Mouse (Mus musculus) embryonic fibroblast, embryonic 13.5 days (primary cell): ENCODE results near the gene Arap2. TPM values are rescaled to one million over a fixed set of nuclear protein-coding genes. Genes with fewer than 3 reads are reported as not detected.

Experiments used
- H3K27ac ChIP-seq: 2 replicates; pipeline ENCODE4 v1.5.1; 2012; ENCODE audit warnings: low read length, control low read depth, inconsistent platforms; ENCODE audit not compliant: insufficient read depth
- H3K4me1 ChIP-seq: 2 replicates; pipeline ENCODE4 v1.6.1; 2011; ENCODE audit warnings: low read length; ENCODE audit not compliant: control insufficient read depth, insufficient read depth
- H3K4me3 ChIP-seq: 2 replicates; pipeline ENCODE4 v1.5.1; 2011; ENCODE audit warnings: mild to moderate bottlenecking, control low read depth, low read length; ENCODE audit not compliant: insufficient read depth
- CTCF ChIP-seq: IDR thresholded peaks from 2 replicates; pipeline ENCODE4 v1.5.1; 2011; ENCODE audit warnings: mild to moderate bottlenecking, control low read depth, low read length, moderate library complexity, borderline replicate concordance; ENCODE audit not compliant: insufficient read depth
- POLR2A ChIP-seq: IDR thresholded peaks from 2 replicates; pipeline ENCODE4 v1.6.1; 2011; ENCODE audit warnings: low read depth, mild to moderate bottlenecking, control low read depth, low read length, moderate library complexity
- polyA plus RNA-seq: library from polyadenylated mRNA; stranded (reverse); fragments of >200 nt; gene quantifications from 2 replicates; pipeline ENCODE4 v1.2.4, GENCODE M21; 2011; ENCODE audit warnings: low read depth; ENCODE audit not compliant: missing spikeins, insufficient read length

The Arap2 gene
- polyA plus RNA-seq, 1 experiment: 10.4 TPM

DNA sequence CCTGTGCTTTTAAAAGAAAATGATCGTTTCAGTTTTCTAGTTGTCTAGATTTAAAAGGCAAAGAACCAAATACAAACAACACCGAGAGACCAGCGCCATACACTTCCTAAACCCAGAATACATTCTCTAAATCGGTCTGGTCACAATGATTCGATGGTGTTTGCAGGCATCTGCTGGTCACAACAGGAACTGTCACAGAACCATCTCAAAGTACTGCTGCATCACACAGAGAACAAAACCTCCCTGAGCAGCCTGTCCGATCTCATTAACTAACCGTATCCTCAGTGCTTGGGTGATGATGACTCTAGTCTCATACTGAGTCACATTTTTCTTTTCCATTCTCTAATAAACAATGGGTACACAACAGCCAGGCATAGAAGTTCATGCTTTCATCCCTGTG lies 59.1 kb downstream of the Arap2 start:
- H3K27ac ChIP-seq: no peak overlapping the region
- TF ChIP-seq CTCF (no peak), POLR2A (no peak)
- H3K4me3 ChIP-seq: no peak overlapping the region
- no peaks in the 10 kb centered on the region for H3K4me1 ChIP-seq

GRCm38 (mm10) chr5:62689965-62690364 lies 76.0 kb downstream of the Arap2 start:
- TF ChIP-seq CTCF: no peak
- TF ChIP-seq POLR2A: no peak
- no peak overlapping the region for H3K27ac ChIP-seq
- H3K4me3 ChIP-seq: no peak overlapping the region
- H3K4me1 ChIP-seq: no peaks in the 10 kb centered on the region

- no peak overlapping the region for H3K27ac ChIP-seq
- TF ChIP-seq POLR2A (no peak), CTCF (no peak)
- no peaks in the 10 kb centered on the region for H3K4me1 ChIP-seq
- no peak overlapping the region for H3K4me3 ChIP-seq
Observed at GRCm38 (mm10) chr5:62683751-62684150, 82.2 kb downstream of the Arap2 start.

GRCm38 (mm10) chr5:62683207-62683606 lies 82.8 kb downstream of the Arap2 start:
- no peaks in the 10 kb centered on the region for H3K4me1 ChIP-seq
- no peak for TF ChIP-seq POLR2A
- H3K4me3 ChIP-seq: no peak overlapping the region
- H3K27ac ChIP-seq: no peak overlapping the region

GRCm38 (mm10) chr5:62677390-62677789 lies 88.6 kb downstream of the Arap2 start:
- Histone ChIP-seq H3K4me3 (no peak overlapping the region), H3K4me1 (no peaks in the 10 kb centered on the region), H3K27ac (no peak overlapping the region)
- no peak for TF ChIP-seq CTCF
- TF ChIP-seq POLR2A: no peak

DNA sequence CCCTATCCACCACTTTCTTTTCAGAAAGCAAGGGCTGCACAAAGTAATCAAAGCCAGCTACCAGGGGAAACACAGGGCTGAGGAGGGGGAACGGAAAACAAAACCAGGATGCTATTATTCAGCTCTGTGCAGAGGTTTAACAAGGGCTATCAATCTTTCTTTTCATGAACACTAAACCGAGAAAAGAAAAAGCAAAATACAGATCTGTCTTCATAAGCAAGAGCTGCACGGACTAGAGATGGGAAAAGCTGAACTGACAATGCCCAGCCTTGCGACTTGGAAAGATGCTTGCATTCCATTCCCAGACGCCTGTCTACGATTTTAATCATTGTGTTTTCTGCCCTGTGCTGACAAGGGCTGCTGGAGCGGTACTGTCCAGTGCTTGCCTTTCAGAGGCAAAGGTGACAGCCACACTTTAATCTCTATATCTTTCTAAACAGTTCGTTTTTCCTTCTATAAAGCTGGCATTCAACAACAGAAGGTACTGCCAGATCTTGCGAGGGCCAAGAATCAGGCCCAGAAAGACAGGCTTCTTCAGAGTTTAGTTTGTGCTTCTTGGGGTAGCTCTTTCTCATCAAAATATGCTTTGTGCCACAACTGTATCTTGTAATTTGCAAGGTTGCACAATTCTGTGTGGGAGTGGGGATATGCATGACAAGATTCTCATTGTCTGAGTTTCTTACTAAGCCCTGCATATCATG lies 93.1 kb downstream of the Arap2 start:
- no peak for TF ChIP-seq POLR2A
- TF ChIP-seq CTCF: no peak
- Histone ChIP-seq H3K4me3 (no peak overlapping the region), H3K27ac (no peak overlapping the region; the same call in 1 of the 2 replicates), H3K4me1 (no peaks in the 10 kb centered on the region)

- Histone ChIP-seq H3K27ac (no peak overlapping the region), H3K4me1 (no peaks in the 10 kb centered on the region), H3K4me3 (no peak overlapping the region)
- TF ChIP-seq CTCF: no peak
- no peak for TF ChIP-seq POLR2A
Observed at GRCm38 (mm10) chr5:62665329-62665728, 100.6 kb downstream of the Arap2 start.

- no peak overlapping the region for H3K27ac ChIP-seq
- H3K4me3 ChIP-seq: no peak overlapping the region
- H3K4me1 ChIP-seq: no peaks in the 10 kb centered on the region
- no peak for TF ChIP-seq CTCF
- TF ChIP-seq POLR2A: no peak
Observed at GRCm38 (mm10) chr5:62664847-62665246, 101.1 kb downstream of the Arap2 start.

- Histone ChIP-seq H3K4me3 (no peak overlapping the region), H3K4me1 (no peaks in the 10 kb centered on the region), H3K27ac (no peak overlapping the region)
- TF ChIP-seq POLR2A: no peak
- no peak for TF ChIP-seq CTCF
Observed at GRCm38 (mm10) chr5:62663206-62663605, 102.8 kb downstream of the Arap2 start.

DNA sequence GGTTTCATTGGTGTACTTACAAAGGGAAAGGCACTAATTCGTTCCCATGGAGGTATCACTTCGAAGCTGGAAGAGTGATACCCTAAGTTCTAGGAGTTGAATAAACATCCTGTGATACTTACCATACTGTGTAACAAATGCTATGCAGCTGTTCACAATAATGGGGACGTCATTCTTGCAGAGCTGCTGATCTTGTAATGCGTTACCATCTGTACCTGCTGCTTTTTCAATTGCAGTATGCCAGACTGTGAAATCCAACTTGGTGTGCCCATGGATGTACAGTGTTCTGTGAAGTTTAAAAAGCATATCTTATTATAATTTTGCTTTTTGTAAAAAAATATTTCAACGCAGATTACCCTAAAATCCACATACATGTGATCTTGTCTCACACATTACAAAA lies 112.0 kb downstream of the Arap2 start:
- no peak overlapping the region for H3K4me3 ChIP-seq
- no peak for TF ChIP-seq CTCF
- no peak for TF ChIP-seq POLR2A
- no peak overlapping the region for H3K27ac ChIP-seq
- H3K4me1 ChIP-seq: no peaks in the 10 kb centered on the region
